Mouse (Mus musculus) CH12.LX (cell line): ENCODE results near the gene 4930524B15Rik. TPM values are rescaled to one million over a fixed set of nuclear protein-coding genes. Genes with fewer than 3 reads are reported as not detected.

Experiments used
- DNase-seq: peaks from one replicate; pipeline ENCODE4 v3.0.0-alpha.2; 2013; ENCODE audit errors: extremely low read depth
- H3K27ac ChIP-seq: 2 replicates; pipeline ENCODE4 v1.5.1; 2012; ENCODE audit warnings: low read depth, mild to moderate bottlenecking, control low read depth, moderate library complexity; ENCODE audit not compliant: insufficient read depth
- H3K27me3 ChIP-seq: replicated peaks from 2 replicates; pipeline ENCODE3; 2012; ENCODE audit warnings: inconsistent platforms
- H3K36me3 ChIP-seq, 2 experiments: replicated peaks in 1 of 2; 2 replicates each; pipeline versions ENCODE3 to v1.6.1; 2012; ENCODE audit warnings: inconsistent platforms in 1 of 2, low read length in 1 of 2, mild to moderate bottlenecking in 1 of 2, mixed read lengths in 1 of 2, moderate library complexity in 1 of 2; ENCODE audit not compliant: control insufficient read depth in 1 of 2, insufficient read depth in 1 of 2
- H3K4me1 ChIP-seq, 2 experiments: 2 replicates each; pipeline ENCODE4 v1.6.1; 2012; ENCODE audit warnings: inconsistent platforms in 1 of 2, moderate library complexity in 1 of 2; ENCODE audit not compliant: insufficient read depth in 2 of 2, control insufficient read depth in 1 of 2
- H3K4me2 ChIP-seq: 2 replicates; pipeline ENCODE4 v1.6.1; 2012; ENCODE audit warnings: low read depth, mild to moderate bottlenecking, control low read depth; ENCODE audit not compliant: poor library complexity, insufficient read depth, severe bottlenecking
- H3K4me3 ChIP-seq, 3 experiments: fragments of 150-350 bp in 1 of 3; sonication (generic) in 1 of 3; replicated peaks in 1 of 3; 2 replicates each; pipeline versions ENCODE3 to v1.5.1; 2011 to 2012; ENCODE audit warnings: low read depth in 2 of 3, low read length in 2 of 3, mild to moderate bottlenecking in 2 of 3, moderate library complexity in 2 of 3, control low read depth in 1 of 3, improper control_type of control experiment in 1 of 3, inconsistent platforms in 1 of 3, mixed read lengths in 1 of 3; ENCODE audit not compliant: poor library complexity in 1 of 3
- H3K79me2 ChIP-seq: replicated peaks from 2 replicates; pipeline ENCODE4 v1.6.1; 2012; ENCODE audit warnings: mild to moderate bottlenecking, moderate library complexity; ENCODE audit not compliant: control insufficient read depth, poor library complexity, insufficient read depth, severe bottlenecking; ENCODE audit errors: extremely low read depth
- H3K9ac ChIP-seq: 2 replicates; pipeline ENCODE4 v1.6.1; 2012; ENCODE audit warnings: low read depth, mild to moderate bottlenecking, control low read depth, moderate library complexity; ENCODE audit not compliant: insufficient read depth
- H3K9me3 ChIP-seq: replicated peaks from 2 replicates; pipeline ENCODE3; 2012; ENCODE audit warnings: low read length, inconsistent platforms, mixed read lengths
- CHD2 ChIP-seq: IDR thresholded peaks from 2 replicates; pipeline ENCODE4 v1.6.1; 2011; ENCODE audit warnings: low read length, improper control_type of control experiment
- E2F4 ChIP-seq: IDR thresholded peaks from 2 replicates; pipeline ENCODE4 v1.6.1; 2011; ENCODE audit warnings: low read depth, low read length, improper control_type of control experiment; ENCODE audit not compliant: insufficient replicate concordance
- EP300 ChIP-seq: IDR thresholded peaks from 2 replicates; pipeline ENCODE4 v1.6.1; 2011; ENCODE audit warnings: low read length, improper control_type of control experiment
- GABPA ChIP-seq: IDR thresholded peaks from 2 replicates; pipeline ENCODE4 v1.6.1; 2012; ENCODE audit warnings: low read depth, low read length, improper control_type of control experiment, inconsistent platforms; ENCODE audit not compliant: insufficient replicate concordance
- JUN ChIP-seq: IDR thresholded peaks from 2 replicates; pipeline ENCODE4 v1.6.1; 2011; ENCODE audit warnings: low read depth, mild to moderate bottlenecking, low read length, improper control_type of control experiment, moderate library complexity; ENCODE audit not compliant: insufficient read depth
- MAX ChIP-seq: IDR thresholded peaks from 2 replicates; pipeline ENCODE4 v1.6.1; 2011; ENCODE audit warnings: low read length, improper control_type of control experiment
- MEF2A ChIP-seq: IDR thresholded peaks from 2 replicates; pipeline ENCODE4 v1.6.1; 2014; ENCODE audit warnings: low read depth, mild to moderate bottlenecking, inconsistent platforms, low read length, improper control_type of control experiment, borderline replicate concordance
- MXI1 ChIP-seq: IDR thresholded peaks from 2 replicates; pipeline ENCODE4 v1.6.1; 2011; ENCODE audit warnings: mild to moderate bottlenecking, low read depth, low read length, improper control_type of control experiment
- MYC ChIP-seq: IDR thresholded peaks from 2 replicates; pipeline ENCODE4 v1.6.1; 2011; ENCODE audit warnings: low read depth, mild to moderate bottlenecking, improper control_type of control experiment, low read length
- NELFE ChIP-seq: IDR thresholded peaks from 2 replicates; pipeline ENCODE4 v1.6.1; 2011; ENCODE audit warnings: low read depth, low read length, improper control_type of control experiment
- PAX5 ChIP-seq: IDR thresholded peaks from 2 replicates; pipeline ENCODE4 v1.6.1; 2012; ENCODE audit warnings: low read length, inconsistent platforms, mixed read lengths
- RAD21 ChIP-seq: IDR thresholded peaks from 2 replicates; pipeline ENCODE4 v1.6.1; 2011; ENCODE audit warnings: low read depth, mild to moderate bottlenecking, low read length, improper control_type of control experiment, moderate library complexity
- RCOR1 ChIP-seq: conservative IDR thresholded peaks from 2 replicates; pipeline ENCODE4 v1.6.1; 2012; ENCODE audit warnings: low read depth, mild to moderate bottlenecking, inconsistent platforms, low read length, improper control_type of control experiment
- TBP ChIP-seq: conservative IDR thresholded peaks from 2 replicates; pipeline ENCODE4 v1.6.1; 2011; ENCODE audit warnings: low read depth, low read length, improper control_type of control experiment
- ZKSCAN1 ChIP-seq: IDR thresholded peaks from 2 replicates; pipeline ENCODE4 v1.6.1; 2012; ENCODE audit warnings: low read depth, inconsistent platforms, low read length, improper control_type of control experiment, borderline replicate concordance
- ZMIZ1 ChIP-seq: IDR thresholded peaks from 2 replicates; pipeline ENCODE4 v1.6.1; 2012; ENCODE audit warnings: low read depth, mild to moderate bottlenecking, inconsistent platforms, low read length, improper control_type of control experiment
- ZNF384 ChIP-seq: IDR thresholded peaks from 2 replicates; pipeline ENCODE4 v1.6.1; 2012; ENCODE audit warnings: low read depth, low read length, improper control_type of control experiment, inconsistent platforms
- dilution Hi-C: fragments of 300-500 bp; cut with MboI; formaldehyde crosslinking; loops from 2 replicates; pipeline ENCODE4 v1.14.3; 2020; ENCODE audit warnings: low sequenced_read_pairs; ENCODE audit not compliant: extremely low pct_unique_long_range_greater_than_20kb, extremely low pct_ligation_motif_present
- in situ Hi-C: fragments of 300-500 bp; cut with MboI; formaldehyde crosslinking; loops from 3 replicates; pipeline ENCODE4 v1.14.3; 2019; ENCODE audit warnings: low sequenced_read_pairs, low pct_ligation_motif_present, low pct_unique_long_range_greater_than_20kb, mixed read lengths
- polyA plus RNA-seq: library from polyadenylated mRNA; unstranded; fragments of >175 nt; gene quantifications from 2 replicates; pipeline ENCODE4 v1.2.1, GENCODE M21; 2012; ENCODE audit warnings: low read depth; ENCODE audit not compliant: insufficient read length
- total RNA-seq, 2 experiments: library from RNA; depleted of rRNA; stranded (reverse); fragments of 300-350 nt in 1 of 2; fragments of >200 nt in 1 of 2; gene quantifications; 2 replicates each; pipeline ENCODE4 v1.2.3; 2012 to 2014

4930524B15Rik gene
- total and polyA plus RNA-seq, 3 experiments, result not detected

- Histone ChIP-seq H3K27ac (no peak overlapping the region), H3K4me1 (no peaks in the 10 kb centered on the region; a peak in 1 of 4 replicates), H3K4me3 (no peak overlapping the region), H3K79me2 (no peaks in the 10 kb centered on the region), H3K36me3 (no peaks in the 10 kb centered on the region), H3K9me3 (peaks cover 5% of the 10 kb centered on the region), H3K4me2 (no peak overlapping the region)
- DNase-seq, result no peak
- dilution Hi-C loops, result no loop called here
- TF ChIP-seq NELFE (no peak), PAX5 (no peak), MYC (no peak), CHD2 (no peak), MXI1 (no peak), MAX (no peak), ZNF384 (no peak), EP300 (no peak), ZKSCAN1 (no peak), RAD21 (no peak), TBP (no peak), GABPA (no peak), ZMIZ1 (no peak), E2F4 (no peak), MEF2A (no peak)
- TF ChIP-seq, all 38 proteins: peak for 0
- Histone ChIP-seq H3K9ac (no peak overlapping the region), H3K27me3 (no peaks in the 10 kb centered on the region)
- in situ Hi-C loops, result no loop called here
These were observed 1.4 kb upstream of the 4930524B15Rik start for GRCm38 (mm10) chr11:31963993-31964392.

DNA sequence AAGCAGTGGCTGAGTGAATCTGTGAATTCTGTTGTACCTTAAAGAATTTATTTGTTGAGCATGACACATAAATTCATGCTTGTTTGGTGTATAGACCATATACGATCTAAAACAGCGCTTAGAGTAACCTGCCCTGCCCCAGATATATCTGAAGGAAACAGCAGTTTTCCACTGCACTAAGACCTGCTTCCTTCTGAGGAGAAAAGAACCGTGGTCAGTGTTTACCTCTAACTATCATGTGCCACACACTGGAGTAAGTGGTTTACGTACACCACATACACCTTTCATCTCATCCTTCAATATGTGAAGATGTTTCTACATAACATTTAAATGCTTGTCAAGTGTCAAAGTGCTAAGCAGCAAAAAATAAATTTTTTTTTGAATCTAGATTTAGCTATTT is 8.7 kb downstream of the 4930524B15Rik start:
- Histone ChIP-seq H3K4me3 (no peak overlapping the region), H3K79me2 (no peaks in the 10 kb centered on the region), H3K4me2 (no peak overlapping the region), H3K4me1 (peaks cover 0 to 6% of the 10 kb centered on the region in 2 experiments; a peak in 1 of 4 replicates), H3K27me3 (peaks cover 1% of the 10 kb centered on the region), H3K9me3 (no peaks in the 10 kb centered on the region)
- no peak for DNase-seq
- in situ Hi-C loops, result no loop called here
- TF ChIP-seq MEF2A (no peak), RCOR1 (no peak), ZNF384 (no peak), JUN (no peak)
- TF ChIP-seq, all 38 proteins: peak for 0
- Histone ChIP-seq H3K27ac (no peak overlapping the region), H3K9ac (no peak overlapping the region), H3K36me3 (no peaks in the 10 kb centered on the region)
- dilution Hi-C loops, result no loop called here
